Mouse (Mus musculus) lung, embryonic 14.5 days (tissue): Measurements from ENCODE around the gene Npm3. TPM values are rescaled to one million over a fixed set of nuclear protein-coding genes. Genes with fewer than 3 reads are reported as not detected.
A peak's percentile ranks its signal among the peaks of the same experiment; 100 is the strongest.

Source experiments
- ATAC-seq: fragments of 200-750 bp; cut with Nextera tagmentation; 2 replicates; pipeline ENCODE4 v1.8.0; 2017; ENCODE audit warnings: mild to moderate bottlenecking, moderate TSS enrichment, moderate library complexity; ENCODE audit not compliant: insufficient read depth
- DNase-seq: peaks from one replicate; pipeline ENCODE4 v3.0.0-alpha.2; 2015
- H3K27ac ChIP-seq: fragments of 300-500 bp; sonication (generic); 2 replicates; pipeline ENCODE4 v1.5.1; 2014; ENCODE audit warnings: low read depth, mild to moderate bottlenecking, moderate library complexity
- H3K27me3 ChIP-seq: fragments of 300-500 bp; sonication (generic); 2 replicates; pipeline ENCODE4 v1.6.1; 2014; ENCODE audit warnings: low read length, control low read depth; ENCODE audit not compliant: insufficient read depth
- H3K36me3 ChIP-seq: fragments of 300-500 bp; sonication (generic); 2 replicates; pipeline ENCODE4 v1.6.1; 2014; ENCODE audit warnings: control low read depth; ENCODE audit not compliant: insufficient read depth
- H3K4me1 ChIP-seq: fragments of 300-500 bp; sonication (generic); 2 replicates; pipeline ENCODE4 v1.6.1; 2014; ENCODE audit warnings: antibody characterized with exemption, control low read depth; ENCODE audit not compliant: insufficient read depth
- H3K4me2 ChIP-seq: fragments of 300-500 bp; sonication (generic); 2 replicates; pipeline ENCODE4 v1.6.1; 2014; ENCODE audit warnings: mild to moderate bottlenecking
- H3K4me3 ChIP-seq: fragments of 300-500 bp; sonication (generic); 2 replicates; pipeline ENCODE4 v1.5.1; 2014; ENCODE audit warnings: low read depth, low read length
- H3K9ac ChIP-seq: fragments of 300-500 bp; sonication (generic); 2 replicates; pipeline ENCODE4 v1.6.1; 2014
- H3K9me3 ChIP-seq: fragments of 300-500 bp; sonication (generic); 2 replicates; pipeline ENCODE4 v1.6.1; 2016; ENCODE audit warnings: low read depth, low read length, control low read depth
- CTCF ChIP-seq: IDR thresholded peaks from 2 replicates; pipeline ENCODE4 v1.5.1; 2016; ENCODE audit warnings: antibody characterized with exemption, low read depth
- WGBS: fragments of 180-500 bp; shearing (Covaris S2); extraction: QIAGEN DNeasy Blood & Tissue Kit; methylation state at CpG from one replicate; pipeline ENCODE4 v1.1.7; 2014; 5-methylcytosine and 5-hydroxymethylcytosine counted together
- polyA plus RNA-seq: library from polyadenylated mRNA; unstranded; fragments of >200 nt; fragmentation: Nextera tagmentation; extraction: Ambion mirVana; gene quantifications from 2 replicates; pipeline ENCODE4 v1.2.1, GENCODE M21; 2014

Npm3 gene
- polyA plus RNA-seq, 1 experiment from 2014 or later, result 20.0 TPM

DNA sequence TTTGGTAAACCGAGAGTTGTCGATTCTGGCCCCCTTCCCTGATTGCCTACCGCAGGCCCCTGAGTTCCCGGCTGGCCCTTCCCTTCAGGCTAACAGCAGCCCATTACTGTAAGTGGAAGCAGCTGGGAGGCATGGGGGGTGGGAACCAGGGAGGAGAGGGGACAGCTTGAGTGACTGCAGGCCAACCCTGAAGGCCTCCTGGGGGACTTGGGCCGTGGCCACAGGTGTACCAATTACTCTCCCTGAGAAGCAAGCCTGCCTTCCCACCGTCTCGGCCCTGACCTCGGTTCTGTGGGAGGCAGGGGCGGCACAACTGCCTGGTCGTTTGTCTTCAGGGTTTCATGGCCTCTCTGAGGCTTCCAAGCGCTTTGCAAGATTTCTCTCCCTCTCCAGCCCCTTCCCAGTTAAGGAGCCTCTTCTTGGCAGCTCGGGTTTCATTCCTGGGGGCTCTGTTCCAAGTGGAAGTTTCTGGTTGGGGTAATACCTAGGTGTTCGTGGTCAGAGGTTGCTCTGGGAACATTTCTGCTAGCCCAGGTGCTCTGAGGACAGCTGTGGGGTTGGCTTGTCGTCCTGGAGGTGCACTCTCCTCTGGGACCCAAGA, 23.6 kb downstream of the Npm3 start:
- WGBS, result 20% methylated on average over 14 of the region's 14 CpGs
- DNase-seq, result no peak

DNA sequence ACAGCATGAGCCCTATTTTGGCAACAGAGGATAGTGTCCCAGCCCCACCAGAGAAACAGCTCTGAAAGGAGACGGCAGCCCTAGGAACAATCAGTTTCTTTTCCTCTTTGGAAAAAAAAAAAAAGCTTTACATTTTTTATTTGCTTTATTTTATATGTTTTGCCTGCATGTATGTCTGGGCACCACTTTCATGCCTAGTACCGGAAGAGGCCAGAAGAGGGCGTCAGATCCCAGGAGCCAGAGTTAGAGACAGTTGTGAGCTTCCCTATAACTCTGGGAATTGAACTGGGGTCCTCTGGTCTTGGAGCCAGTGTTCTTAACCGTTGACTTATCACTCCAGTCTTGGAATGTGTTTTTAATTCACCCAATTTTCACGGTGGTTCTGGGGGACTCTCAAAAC, 27.2 kb downstream of the Npm3 start:
- peak; percentile 25; the same call in 1 of the 2 replicates for TF ChIP-seq CTCF
- H3K27me3 ChIP-seq, result no peaks in the 10 kb centered on the region
- H3K9ac ChIP-seq, result no peak overlapping the region
- 63% methylated on average over 5 of the region's 5 CpGs for WGBS
- DNase-seq (no peak), ATAC-seq (no peak)
- H3K4me1 ChIP-seq, result no peaks in the 10 kb centered on the region
- no peak overlapping the region for H3K4me2 ChIP-seq
- H3K9me3 ChIP-seq, result no peaks in the 10 kb centered on the region
- no peaks in the 10 kb centered on the region for H3K36me3 ChIP-seq
- H3K27ac ChIP-seq, result no peak overlapping the region
- H3K4me3 ChIP-seq, result no peak overlapping the region

More for the DNA sequence above, 23.6 kb downstream of the Npm3 start:
- TF ChIP-seq CTCF, result no peak
- H3K9me3 ChIP-seq, result no peaks in the 10 kb centered on the region
- no peak overlapping the region for H3K4me3 ChIP-seq
- H3K4me1 ChIP-seq, result no peaks in the 10 kb centered on the region
- no peak overlapping the region for H3K4me2 ChIP-seq
- H3K9ac ChIP-seq, result no peak overlapping the region
- no peak overlapping the region for H3K27ac ChIP-seq
- no peaks in the 10 kb centered on the region for H3K27me3 ChIP-seq
- no peaks in the 10 kb centered on the region for H3K36me3 ChIP-seq
- no peak for ATAC-seq

DNA sequence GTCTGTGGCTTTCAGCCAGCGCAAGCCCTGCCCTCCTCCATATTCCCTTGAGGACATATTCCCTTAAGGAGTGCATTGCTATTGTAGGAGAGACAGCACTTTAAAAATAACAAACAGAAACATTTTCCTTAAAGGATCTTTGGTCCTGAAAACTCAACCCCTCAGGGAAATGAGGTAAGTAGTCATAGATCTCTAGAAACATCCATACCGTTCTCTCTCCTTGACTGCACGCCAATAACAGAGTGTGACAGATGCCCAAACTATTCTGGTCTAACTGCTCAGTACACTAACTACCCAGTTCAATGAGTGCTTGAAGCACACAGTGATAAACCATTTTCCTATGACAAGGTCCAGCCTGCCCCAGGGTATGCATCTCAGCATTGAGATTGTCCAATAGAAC, 31.1 kb downstream of the Npm3 start:
- Histone ChIP-seq H3K36me3 (no peaks in the 10 kb centered on the region), H3K9ac (no peak overlapping the region), H3K27ac (no peak overlapping the region), H3K4me1 (no peaks in the 10 kb centered on the region), H3K4me2 (peak overlapping the region; percentile 51), H3K9me3 (no peaks in the 10 kb centered on the region), H3K27me3 (no peaks in the 10 kb centered on the region), H3K4me3 (no peak overlapping the region)
- no peak for TF ChIP-seq CTCF
- DNase-seq (no peak), ATAC-seq (no peak)
- 61% methylated on average over 3 of the region's 3 CpGs for WGBS

DNA sequence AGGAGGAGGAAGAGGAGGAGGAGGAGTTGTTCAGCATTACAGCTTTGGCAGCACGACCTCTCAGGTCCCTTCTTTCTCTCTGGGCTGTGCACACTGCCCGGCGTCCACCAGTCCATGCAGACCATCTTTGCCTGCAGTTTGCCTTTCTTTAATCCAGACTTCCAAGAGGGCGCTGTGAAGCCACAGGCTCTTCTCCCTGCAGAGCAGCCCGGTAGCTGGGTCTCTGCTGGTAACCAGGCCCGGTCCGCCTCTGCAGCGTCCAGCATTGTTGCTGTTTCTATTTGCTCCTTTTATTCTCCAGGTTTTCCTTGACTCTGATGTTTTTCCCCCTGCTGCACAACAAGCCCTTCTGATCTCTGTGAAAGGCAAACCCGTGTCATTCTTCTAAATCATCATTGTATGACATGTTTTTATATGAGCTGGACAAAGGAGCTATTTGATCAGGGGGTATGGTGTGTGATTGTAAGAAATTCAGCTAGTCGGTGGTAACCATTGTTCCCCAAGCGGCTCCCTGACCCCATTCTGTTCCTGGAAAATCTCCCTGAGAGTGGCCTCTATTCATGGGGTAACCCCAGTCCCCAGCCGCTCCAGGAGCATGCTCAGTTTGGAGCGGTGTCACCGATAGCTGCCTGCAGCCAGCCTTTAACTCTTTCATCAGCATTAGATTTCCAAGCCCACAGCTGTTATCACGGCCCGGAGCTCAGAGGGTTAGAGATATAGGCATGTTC, 31.7 kb downstream of the Npm3 start:
- Histone ChIP-seq H3K4me3 (peak overlapping the region; percentile 6; the same call in 1 of the 2 replicates), H3K4me1 (no peaks in the 10 kb centered on the region), H3K36me3 (no peaks in the 10 kb centered on the region), H3K9me3 (no peaks in the 10 kb centered on the region), H3K9ac (peak overlapping the region; percentile 33; the same call in 1 of the 2 replicates), H3K4me2 (peak overlapping the region; percentile 51), H3K27ac (no peak overlapping the region), H3K27me3 (no peaks in the 10 kb centered on the region)
- WGBS, result 11% methylated on average over 16 of the region's 16 CpGs
- ATAC-seq, result peak; percentile 70
- peak; percentile 44; the same call in 1 of the 2 replicates for TF ChIP-seq CTCF
- DNase-seq, result peak; percentile 73

DNA sequence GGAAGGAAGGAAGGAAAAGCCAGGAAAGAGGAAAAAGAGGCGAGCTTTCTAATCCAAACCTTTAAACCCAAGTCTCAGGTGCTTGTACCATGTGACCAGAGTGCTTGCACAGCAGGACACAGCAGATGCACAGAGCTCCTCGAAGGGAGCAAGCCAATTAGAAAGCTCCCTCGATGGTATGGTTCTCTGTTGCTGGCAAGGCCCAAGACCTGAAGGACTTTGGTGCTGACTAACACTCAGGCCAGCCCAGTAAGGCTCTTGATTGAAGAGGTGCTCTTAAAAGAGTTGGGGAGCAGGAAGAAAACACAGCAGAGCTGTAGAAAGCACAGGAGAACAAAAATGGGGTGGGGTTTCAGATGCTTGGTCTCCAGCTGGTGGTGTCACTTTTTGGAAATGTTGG, 40.7 kb downstream of the Npm3 start:
- H3K27me3 ChIP-seq, result no peaks in the 10 kb centered on the region
- 61% methylated on average over 3 of the region's 3 CpGs for WGBS
- no peak overlapping the region for H3K4me2 ChIP-seq
- ATAC-seq (no peak), DNase-seq (no peak)
- no peak overlapping the region for H3K9ac ChIP-seq
- H3K4me3 ChIP-seq, result no peak overlapping the region
- H3K9me3 ChIP-seq, result no peaks in the 10 kb centered on the region
- no peak for TF ChIP-seq CTCF
- H3K4me1 ChIP-seq, result no peaks in the 10 kb centered on the region
- no peaks in the 10 kb centered on the region for H3K36me3 ChIP-seq
- H3K27ac ChIP-seq, result no peak overlapping the region

Other genes with a start within 250 kb of the Npm3 start
- 15.9 and 18.3 TPM in 2 replicates for gene Poll, start 189.1 kb downstream of the Npm3 start, polyA plus RNA-seq
- 48.0 and 56.7 TPM in 2 replicates for gene Gm17018, start 189.0 kb downstream of the Npm3 start, polyA plus RNA-seq
- 5.1 and 7.5 TPM in 2 replicates for gene Fbxw4, start 89.3 kb downstream of the Npm3 start, polyA plus RNA-seq
- not detected in 2 replicates for gene Fgf8, start 6.7 kb downstream of the Npm3 start, polyA plus RNA-seq
- 58.3 and 61.8 TPM in 2 replicates for gene Mgea5, start 34.2 kb upstream of the Npm3 start, polyA plus RNA-seq
- 2.8 and 3.2 TPM in 2 replicates for gene Kcnip2, start 66.5 kb upstream of the Npm3 start, polyA plus RNA-seq
- gene Armh3, start 248.9 kb upstream of the Npm3 start, polyA plus RNA-seq, result 16.0 and 17.8 TPM in 2 replicates